Mouse (Mus musculus): ENCODE data around the gene Fars2.

Gene Fars2

DNA sequence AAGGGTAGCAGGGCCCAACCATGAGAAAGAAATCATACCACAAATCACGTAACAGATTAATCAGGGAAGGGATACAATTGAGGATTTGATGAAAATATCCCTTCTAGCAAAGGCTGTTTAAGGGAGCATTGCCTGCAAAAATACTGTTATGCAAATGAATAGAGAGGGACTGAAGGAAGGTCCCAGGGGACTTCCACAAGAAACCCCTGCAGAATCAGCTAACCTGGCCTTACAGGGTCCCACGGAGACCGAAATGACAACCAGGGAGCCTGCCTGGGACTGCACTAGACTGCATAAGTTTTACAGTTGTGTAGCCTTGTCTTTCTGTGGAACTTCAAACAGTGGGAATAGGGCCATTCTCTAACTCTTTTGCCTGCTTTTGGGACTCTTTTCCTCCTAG is 98.8 kb downstream of the Fars2 start:
- DNase-seq (ENCODE audit: inconsistent age in 2 of 2, low spot score in 1 of 2): no peak

DNA sequence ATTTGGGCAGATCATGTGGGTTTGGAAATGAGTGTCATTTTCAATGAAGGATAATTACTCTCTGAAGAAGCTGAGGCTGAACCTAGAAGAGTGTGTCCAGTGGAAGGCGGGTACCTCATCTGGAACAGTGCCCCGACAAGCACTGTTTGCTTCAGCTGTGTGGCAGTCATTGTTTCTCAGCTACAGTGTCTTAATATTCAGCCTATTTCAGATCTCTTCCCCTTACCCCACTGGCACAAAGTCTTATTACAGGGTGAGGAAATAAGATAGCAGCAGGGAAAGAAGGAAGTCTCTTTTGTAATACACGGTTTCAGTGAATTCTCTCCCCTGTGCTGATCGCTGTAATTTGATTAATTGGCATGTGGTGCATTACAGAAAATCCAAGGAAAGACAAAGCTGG is 101.1 kb downstream of the Fars2 start:
- DNase-seq (ENCODE audit: inconsistent age in 2 of 2, low spot score in 1 of 2): no peak

DNA sequence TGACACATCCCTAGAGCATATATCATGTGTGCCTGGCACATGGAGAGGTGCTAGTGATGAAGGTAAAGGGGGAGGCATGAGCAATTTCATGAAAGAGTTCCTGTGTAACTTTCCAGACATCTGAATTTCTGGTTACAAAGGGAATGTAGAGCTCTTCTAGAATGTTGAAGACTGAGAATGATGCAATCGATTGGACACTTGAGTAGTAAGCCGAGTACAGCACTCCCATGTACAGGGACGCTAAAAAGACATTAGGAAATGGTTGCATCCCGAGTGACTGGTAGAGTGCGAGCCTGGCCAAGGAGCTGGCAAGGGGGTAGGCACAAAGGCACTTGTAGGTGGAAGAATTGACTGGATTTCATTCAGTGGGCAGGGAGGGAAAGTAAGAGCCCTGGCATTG is 102.3 kb downstream of the Fars2 start:
- DNase-seq (ENCODE audit: inconsistent age in 2 of 2, low spot score in 1 of 2): no peak

DNA sequence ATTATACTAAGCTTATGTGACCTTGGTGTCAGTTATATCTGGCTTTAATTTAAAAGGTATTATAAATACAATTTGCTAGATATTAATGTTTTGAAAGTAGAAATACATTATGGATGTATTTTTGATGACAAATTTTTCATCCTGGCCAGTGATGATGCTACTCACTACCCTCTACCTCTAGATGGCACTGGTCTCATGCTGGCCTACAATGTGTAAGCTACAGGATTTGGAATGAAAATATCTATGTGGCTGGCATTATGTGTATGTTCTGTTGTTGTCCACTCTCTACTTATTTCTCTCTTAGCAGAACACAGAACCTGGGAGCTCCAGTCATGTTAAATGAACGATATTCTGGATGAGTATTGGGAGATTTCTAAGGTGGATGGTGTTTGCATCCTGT is 104.7 kb downstream of the Fars2 start:
- DNase-seq (ENCODE audit: inconsistent age in 2 of 2, low spot score in 1 of 2): peak in 1 of 2 experiments; percentile 42

DNA sequence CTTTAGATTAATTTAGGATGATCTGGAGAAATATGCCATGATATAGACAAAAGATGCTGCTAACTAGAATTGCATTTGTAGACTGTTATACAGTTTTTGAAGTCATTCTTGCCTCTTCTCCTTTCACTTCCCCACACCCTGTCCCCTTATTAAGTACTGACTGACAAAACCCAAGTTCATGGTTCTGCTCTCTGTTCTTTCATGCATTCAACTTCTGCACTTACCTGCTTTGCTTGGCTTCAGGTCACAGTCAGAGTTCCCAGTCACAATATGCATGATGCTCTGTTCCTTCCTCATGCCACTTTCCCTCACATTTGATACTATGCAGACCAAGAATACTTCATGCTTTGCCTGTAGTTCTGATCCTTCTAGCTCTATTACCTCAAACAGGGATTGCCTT is 105.5 kb downstream of the Fars2 start:
- DNase-seq (ENCODE audit: inconsistent age in 2 of 2, low spot score in 1 of 2): no peak

DNA sequence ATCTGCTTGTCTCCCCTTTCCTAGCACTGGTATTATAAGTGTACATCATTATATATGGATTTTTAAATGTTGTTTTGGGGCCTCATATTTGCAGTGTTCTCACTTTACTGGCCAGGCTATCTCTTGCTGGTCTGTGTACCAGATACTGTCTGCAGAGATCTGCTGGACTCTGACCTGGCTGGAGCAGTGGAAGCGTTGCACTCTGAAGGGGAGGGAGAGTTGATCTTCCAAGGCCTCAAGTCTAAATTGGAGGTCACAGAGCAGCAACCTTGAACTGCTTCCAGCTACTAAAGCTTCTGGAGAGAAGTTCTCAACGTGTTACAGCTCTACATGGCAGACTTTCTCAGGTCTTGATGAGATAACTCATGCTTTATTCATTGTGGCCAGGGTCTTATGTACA is 107.2 kb downstream of the Fars2 start:
- peak; percentile 66 to 84 for DNase-seq (ENCODE audit: inconsistent age in 2 of 2, low spot score in 1 of 2)

DNA sequence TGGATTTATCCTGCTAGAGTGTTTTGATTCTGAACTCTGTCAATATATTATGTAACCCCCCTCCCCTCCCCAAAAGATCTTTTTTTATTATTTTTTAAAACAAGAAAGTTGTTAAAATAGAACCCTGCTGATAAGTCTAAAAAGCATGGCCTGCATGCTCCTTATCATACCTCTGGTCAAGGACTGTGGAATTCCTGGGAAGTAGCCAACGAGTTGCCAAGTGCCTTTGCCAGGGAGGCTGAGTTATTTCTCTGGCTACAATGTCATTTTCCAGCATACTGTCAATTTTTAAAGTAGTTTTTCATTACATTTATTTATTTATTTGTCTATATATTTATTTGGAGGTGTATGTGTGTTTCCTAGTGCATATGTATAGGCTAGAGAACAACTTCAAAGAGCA is 125.0 kb downstream of the Fars2 start:
- DNase-seq (ENCODE audit: inconsistent age in 2 of 2, low spot score in 1 of 2): peak; percentile 72 to 89

DNA sequence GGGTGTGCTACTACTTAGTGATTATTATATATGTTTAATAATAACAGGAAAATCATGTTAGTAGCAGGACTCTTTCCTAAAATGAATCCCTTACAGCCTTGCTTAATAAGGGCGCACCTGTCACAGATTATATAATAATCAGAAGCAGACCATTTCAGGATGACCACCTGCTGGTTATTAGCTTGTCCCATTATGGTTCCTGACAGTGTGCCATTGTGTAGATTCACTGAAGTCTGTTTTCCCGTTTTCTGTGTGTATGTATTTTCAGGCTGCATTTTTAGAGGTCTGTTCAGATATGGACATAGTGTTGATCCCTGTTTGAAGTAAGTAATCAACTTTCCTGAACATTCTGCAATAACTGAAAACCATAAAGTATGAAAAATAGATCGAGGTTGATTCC is 136.7 kb downstream of the Fars2 start:
- no peak for DNase-seq (ENCODE audit: inconsistent age in 2 of 2, low spot score in 1 of 2)

DNA sequence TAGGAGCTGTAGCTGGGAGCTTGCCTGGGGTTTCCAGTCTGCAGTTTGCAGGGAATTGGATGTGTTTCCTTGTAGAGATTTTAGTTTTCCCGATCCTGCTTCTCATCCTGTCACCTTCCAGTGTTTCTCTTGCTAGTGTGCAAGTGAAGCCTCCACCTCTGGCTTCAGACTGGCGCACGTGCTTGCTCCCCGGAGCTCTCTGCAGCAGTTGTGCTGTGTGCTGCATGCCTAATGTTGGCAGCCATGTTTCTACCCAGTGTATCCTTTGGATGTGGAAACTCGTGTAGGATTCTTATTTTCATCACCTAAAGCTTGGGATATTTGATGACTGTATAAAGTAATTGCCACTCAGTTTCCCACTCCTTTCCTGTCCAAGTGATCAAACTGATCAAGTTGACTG is 140.0 kb downstream of the Fars2 start:
- DNase-seq (ENCODE audit: inconsistent age in 2 of 2, low spot score in 1 of 2): no peak

DNA sequence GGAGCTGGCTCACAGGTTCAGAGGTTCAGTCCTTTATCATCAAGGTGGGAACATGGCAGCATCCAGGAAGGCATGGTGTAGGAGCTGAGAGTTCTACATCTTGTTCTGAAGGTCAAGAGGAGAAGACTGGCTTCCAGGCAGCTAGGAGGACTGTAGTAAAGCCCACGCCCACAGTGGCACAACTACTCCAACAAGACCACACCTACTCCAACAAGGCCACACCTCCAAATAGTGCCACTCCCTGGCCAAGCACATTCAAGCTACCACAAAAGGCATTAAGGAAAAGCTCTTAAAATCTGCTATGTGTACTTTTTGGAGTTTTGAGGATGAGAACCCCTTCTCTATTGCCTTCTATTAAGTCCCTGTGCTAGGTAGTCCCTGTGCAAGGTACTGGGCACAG is 142.5 kb downstream of the Fars2 start:
- no peak for DNase-seq (ENCODE audit: inconsistent age in 2 of 2, low spot score in 1 of 2)

DNA sequence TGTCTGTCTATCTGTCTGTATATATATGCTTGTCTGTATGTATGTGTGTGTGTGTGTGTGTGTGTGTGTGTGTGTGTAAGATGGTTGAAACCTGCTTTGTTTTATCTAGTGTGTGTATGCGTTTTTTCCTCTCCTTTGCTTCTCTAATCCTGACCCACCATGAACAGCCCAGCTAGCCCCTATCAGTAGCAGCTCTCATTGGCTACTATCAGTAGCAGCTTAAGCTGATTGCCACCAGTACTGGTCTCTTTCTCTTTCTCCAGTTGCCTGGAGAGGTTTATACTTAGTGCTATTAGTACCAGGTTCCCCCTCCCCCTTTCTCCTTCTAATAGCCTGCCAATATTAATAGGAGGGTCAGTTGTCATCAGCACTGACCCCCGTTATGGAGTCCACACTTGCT is 144.1 kb downstream of the Fars2 start:
- DNase-seq (ENCODE audit: inconsistent age in 2 of 2, low spot score in 1 of 2): no peak

DNA sequence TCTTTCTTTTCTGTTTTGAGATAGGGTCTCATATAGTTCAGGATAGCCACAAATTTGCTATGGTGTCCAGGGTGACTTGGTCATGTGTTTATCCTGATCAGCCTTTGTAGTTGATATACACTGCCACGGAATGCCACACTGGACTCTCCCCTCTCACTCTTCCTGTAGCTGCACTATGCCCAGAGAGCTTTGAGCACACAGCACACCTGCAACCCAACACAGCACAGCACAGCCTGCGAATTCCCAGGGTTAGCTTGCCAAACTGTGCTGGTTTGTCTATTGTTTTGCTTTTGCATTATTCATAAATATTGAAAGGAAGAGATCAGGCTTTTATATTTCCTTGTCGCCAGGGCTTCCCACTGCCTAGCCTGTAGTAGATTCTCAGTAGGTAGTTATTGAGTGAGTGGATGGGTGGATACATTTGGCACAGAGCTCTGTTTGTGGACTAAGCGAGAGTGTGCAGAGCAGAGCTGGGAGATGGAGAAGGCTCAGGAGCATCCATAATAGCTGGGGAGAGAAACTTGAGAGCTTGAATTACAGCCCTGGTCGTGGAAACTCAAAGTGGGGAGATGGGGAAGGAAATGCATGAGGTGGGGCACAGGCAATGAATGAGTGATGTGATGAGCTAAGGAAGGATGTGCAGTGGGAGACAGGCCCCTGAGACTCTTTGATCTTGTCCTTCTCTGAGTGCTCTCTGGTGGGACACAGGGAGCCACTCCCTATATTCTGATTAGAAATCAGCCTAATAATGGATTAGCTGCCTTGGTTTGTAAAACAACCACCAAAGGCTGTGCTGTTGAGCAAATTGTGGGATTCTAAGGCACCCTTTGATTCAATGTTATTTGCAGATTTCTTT is 146.3 kb downstream of the Fars2 start:
- no peak for DNase-seq (ENCODE audit: inconsistent age in 2 of 2, low spot score in 1 of 2)

DNA sequence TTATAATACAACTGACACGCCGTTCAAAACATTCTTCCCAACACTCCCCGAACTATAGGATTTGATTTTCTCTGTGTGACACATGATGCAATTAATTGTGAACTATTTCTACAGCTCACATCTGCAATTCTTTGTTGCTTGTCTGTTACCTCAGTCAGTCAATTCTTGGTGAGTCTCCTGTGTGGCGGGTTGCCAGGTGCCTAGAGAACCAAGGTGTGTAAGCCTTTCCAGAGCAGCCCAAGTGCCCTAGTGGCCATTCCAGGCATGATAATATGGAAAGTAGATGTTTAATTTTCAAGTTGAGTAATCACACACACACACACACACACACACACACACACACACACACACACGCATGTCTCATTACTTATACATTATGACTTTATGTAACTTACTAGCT is 147.2 kb downstream of the Fars2 start:
- DNase-seq (ENCODE audit: inconsistent age in 2 of 2, low spot score in 1 of 2): no peak

DNA sequence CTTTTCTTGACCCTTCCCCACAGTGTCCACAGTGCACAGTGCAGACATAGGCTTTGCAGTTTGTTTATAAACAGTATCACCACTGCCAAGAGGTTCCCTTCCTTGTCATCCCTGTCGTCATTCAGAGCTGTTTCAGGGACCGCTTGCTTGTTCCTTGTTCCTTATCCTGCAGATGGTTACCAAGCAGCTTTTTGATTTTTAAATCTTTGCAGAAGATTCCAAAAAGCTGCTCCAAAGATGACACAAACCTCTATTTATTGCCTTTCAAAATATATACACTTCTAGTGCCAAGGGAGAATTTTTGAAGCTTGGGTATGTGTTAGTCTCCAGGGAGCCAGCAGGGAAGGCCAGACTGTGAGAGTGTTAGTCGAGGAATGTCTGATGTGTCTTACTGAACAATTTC is 148.1 kb downstream of the Fars2 start:
- no peak for DNase-seq (ENCODE audit: inconsistent age in 2 of 2, low spot score in 1 of 2)

DNA sequence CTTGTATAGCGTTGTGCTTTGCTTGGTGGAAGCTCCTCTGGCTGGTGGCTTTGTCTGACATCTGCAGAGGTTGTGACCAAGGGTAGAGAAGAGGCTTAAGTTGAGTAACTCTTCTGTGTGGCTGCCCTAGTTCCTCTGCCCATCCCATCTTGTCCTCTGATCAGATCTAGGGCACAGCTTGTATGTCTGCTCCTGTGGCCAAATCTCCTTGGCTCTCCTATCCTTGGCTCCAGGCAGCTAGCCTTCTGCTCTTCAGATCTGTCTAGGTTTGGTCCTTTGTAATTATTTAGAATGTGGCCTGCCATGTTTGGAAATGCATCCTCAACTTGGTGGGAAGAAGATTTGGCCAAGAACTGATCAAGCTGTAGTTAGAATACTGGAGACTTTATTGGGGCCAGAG is 150.2 kb downstream of the Fars2 start:
- DNase-seq (ENCODE audit: inconsistent age in 2 of 2, low spot score in 1 of 2): no peak

DNA sequence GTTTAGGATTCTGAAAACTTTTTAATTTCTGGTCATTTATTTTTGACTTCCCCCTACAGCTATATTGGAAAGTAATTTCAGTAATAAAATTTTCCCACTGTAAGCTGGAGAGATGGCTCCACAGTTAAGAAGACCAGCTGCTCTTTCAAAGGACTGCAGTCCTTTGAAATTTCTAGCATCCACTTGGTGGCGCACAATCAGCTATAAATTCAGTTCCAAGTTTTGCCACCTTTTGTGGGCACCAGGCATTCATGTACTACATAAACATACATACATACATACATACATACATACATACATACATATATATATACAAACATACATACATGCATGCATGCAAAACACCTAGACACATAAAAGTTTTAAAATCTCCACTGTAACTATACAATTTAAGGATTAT is 153.7 kb downstream of the Fars2 start:
- DNase-seq (ENCODE audit: inconsistent age in 2 of 2, low spot score in 1 of 2): no peak

DNA sequence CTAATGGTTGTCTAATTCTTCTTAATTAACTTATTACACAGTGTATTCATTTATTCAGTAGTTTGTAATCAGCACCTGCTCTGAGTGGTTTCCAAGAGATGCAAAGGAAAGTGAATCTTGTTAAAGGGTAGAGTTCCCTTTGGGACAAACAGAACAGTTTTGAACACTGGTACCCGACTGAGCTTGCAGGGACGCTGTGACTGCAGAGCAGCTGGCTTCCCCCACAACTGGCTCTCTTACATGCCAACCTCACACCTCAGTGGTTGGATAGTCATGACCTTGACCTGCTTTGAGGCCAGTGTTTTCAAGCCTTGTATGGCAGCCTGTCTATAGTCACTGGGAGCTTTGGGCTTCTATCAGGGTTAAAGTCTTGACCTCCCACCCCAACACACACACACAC is 156.3 kb downstream of the Fars2 start:
- DNase-seq (ENCODE audit: inconsistent age in 2 of 2, low spot score in 1 of 2): peak in 1 of 2 experiments; percentile 39

DNA sequence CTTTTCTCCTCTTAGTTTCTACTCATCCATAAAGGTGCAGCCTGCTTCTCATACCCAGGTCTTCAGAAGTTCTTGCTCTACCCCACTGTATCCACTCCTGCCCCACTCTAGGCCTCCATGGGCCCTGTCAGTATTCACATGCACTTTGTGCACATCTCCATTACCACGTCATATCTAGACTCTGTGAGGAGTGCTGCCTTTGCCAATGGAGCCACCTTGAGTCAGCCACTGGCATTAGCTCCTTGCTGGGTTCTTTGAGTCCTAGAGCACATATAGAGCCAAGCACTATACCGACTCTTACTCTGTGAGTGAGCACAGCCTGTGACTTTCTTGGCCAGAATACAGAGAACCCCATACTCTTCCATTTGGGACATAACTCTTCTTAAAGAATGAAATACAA is 159.0 kb downstream of the Fars2 start:
- DNase-seq (ENCODE audit: inconsistent age in 2 of 2, low spot score in 1 of 2): no peak

DNA sequence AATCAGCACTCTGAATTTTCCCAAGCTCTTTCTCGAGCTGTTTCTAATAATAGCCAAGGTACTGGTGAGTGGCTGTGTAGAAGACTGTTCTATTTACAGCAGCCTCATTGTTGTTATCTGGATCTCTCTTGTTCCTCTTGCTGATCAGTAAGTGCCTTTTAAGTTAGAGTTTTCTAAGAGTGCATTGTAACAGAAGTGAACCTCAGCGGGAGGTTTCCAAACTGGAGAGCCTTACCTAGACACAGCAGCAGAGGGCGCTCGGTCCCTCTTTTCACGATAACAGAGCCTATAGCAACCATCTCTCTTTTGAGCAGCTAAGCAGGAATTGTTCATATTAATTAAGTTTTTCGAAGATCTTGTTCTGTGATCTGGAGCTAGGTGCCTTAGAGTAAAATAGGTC is 164.8 kb downstream of the Fars2 start:
- DNase-seq (ENCODE audit: inconsistent age in 2 of 2, low spot score in 1 of 2): peak; percentile 58 to 87

DNA sequence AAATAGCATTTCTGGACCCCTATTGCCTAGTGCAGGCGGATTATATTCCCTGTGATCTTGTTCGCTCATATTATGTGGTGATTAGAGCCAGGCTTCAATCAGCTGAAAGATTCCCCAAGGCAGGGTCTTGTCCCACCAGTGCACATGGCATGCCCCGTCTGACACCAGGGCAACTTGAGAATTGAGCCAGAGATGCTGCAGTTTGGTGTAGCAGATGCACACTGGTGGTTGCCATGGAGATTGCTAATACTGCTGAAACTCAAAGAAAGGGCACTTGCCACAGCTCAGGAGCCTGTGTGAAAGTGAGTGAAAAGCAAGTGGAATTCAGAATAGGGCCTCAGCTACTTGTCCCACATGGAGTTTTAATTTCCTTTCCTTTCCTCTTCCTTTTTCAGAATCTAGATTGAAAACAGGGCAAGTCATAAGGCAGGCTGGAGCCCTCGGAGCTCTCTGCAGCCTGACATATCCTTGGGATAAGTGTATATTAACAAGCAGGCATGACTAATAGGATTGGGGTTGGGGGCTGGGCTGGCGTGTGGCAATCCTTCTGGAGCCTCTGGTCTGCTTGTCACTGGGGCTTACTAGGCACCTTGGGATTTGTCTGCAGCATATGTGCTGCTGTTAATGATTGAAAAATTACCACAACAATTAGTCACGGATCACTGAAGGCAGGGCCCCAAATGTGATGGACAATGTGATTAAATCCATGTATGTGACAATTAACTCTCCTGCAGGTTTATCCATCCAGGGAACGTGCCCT is 165.8 kb downstream of the Fars2 start:
- peak in 1 of 2 experiments; percentile 60 for DNase-seq (ENCODE audit: inconsistent age in 2 of 2, low spot score in 1 of 2)

DNA sequence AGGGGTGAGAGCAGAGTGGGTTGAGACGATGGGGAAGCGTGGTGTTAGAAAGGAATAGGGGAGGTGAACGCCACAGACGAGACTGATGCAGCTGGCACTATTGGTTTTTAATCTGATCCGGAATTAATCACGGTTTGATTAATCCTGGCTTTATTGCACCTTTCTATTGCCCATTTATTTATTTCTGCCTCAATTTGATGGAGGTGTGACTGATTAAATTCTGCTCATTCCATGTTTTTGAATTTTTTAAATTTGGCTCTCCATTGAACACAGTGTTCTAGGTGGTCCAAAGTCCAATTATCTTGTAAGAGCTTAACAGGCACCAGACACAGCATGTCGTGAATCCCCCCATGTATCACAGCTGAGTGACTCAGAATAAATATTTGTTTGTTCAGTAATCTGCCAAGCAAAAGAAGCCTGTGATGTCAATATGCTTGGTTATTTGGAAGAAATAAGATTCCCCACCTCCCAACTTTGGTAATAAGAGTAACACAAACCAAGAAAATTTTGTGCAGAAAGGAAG is 166.4 kb downstream of the Fars2 start:
- DNase-seq (ENCODE audit: inconsistent age in 2 of 2, low spot score in 1 of 2): no peak

DNA sequence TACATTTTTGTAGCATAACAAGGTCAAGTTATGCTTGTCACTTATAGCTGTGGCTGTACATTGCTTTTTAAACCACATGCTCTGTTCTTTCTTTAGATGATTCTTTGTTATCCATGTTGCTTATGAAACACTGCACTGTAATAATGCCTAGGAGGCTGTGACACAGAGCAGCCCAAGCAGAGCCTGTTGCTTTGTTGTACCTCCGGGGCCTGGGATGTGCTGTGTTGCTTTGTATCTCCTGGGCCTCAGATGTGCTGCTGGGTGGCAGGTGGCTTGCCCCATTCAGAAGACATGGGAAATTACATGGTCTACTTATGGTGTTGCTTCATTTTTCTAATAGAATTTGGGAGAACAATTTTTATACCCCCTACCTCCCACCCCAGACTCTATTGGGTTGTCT is 166.9 kb downstream of the Fars2 start:
- no peak for DNase-seq (ENCODE audit: inconsistent age in 2 of 2, low spot score in 1 of 2)

All from adrenal gland, adult (tissue).